Mouse (Mus musculus) liver, embryonic 12.5 days (tissue): ENCODE data around the gene Ung. TPM values are rescaled to one million over a fixed set of nuclear protein-coding genes. Genes with fewer than 3 reads are reported as not detected.

Experiments used
- ATAC-seq: fragments of 200-750 bp; cut with Nextera tagmentation; 2 replicates; pipeline ENCODE4 v1.8.0; 2017; ENCODE audit warnings: moderate number of reproducible peaks, mild to moderate bottlenecking, moderate library complexity
- H3K27ac ChIP-seq: fragments of 300-500 bp; sonication (generic); 2 replicates; pipeline ENCODE4 v1.5.1; 2016; ENCODE audit warnings: mild to moderate bottlenecking
- H3K27me3 ChIP-seq: fragments of 300-500 bp; sonication (generic); replicated peaks from 2 replicates; pipeline ENCODE4 v1.6.1; 2016; ENCODE audit warnings: mild to moderate bottlenecking, moderate library complexity
- H3K36me3 ChIP-seq: fragments of 300-500 bp; sonication (generic); 2 replicates; pipeline ENCODE4 v1.6.1; 2016; ENCODE audit warnings: mild to moderate bottlenecking, moderate library complexity
- H3K4me1 ChIP-seq: fragments of 300-500 bp; sonication (generic); 2 replicates; pipeline ENCODE4 v1.6.1; 2016
- H3K4me2 ChIP-seq: fragments of 300-500 bp; sonication (generic); 2 replicates; pipeline ENCODE4 v1.6.1; 2016; ENCODE audit warnings: mild to moderate bottlenecking, moderate library complexity
- H3K4me3 ChIP-seq: fragments of 300-500 bp; sonication (generic); 2 replicates; pipeline ENCODE4 v1.5.1; 2016; ENCODE audit warnings: mild to moderate bottlenecking, moderate library complexity
- H3K9ac ChIP-seq: fragments of 300-500 bp; sonication (generic); 2 replicates; pipeline ENCODE4 v1.6.1; 2016; ENCODE audit warnings: mild to moderate bottlenecking, moderate library complexity
- H3K9me3 ChIP-seq: fragments of 300-500 bp; sonication (generic); replicated peaks from 2 replicates; pipeline ENCODE4 v1.6.1; 2016; ENCODE audit warnings: mild to moderate bottlenecking, moderate library complexity
- WGBS: fragments of 180-500 bp; shearing (Covaris S2); methylation state at CpG from one replicate; pipeline ENCODE4 v1.1.7; 2016; ENCODE audit not compliant: insufficient replicate concordance; 5-methylcytosine and 5-hydroxymethylcytosine counted together
- polyA plus RNA-seq: library from polyadenylated mRNA; unstranded; fragments of >200 nt; fragmentation: Nextera tagmentation; extraction: Ambion mirVana; gene quantifications from 2 replicates; pipeline ENCODE4 v1.2.1, GENCODE M21; 2016

Gene Ung
- polyA plus RNA-seq, 1 experiment from 2014 or later, result 40.1 TPM

DNA sequence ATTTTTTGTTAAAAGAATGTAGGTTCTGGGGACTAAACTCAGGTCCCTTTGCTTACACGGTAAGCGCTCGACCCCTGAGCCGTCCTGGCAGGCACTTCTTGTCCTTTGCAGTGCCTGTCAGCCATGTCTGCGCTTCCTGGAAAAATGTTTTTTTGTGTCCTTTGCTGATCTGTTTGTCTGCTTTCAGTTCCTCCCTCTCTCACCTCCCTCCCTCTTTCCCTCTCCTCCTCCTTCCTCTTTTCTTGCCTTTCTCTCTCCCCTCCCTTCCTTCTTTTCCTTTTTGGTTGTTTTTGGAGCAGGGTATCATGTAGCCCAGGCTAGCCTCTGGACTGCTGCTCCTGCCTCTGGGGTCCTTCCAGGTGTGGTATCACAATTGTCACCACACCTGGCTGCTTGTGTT, 15.2 kb upstream of the Ung start:
- no peak for ATAC-seq
- Histone ChIP-seq H3K27ac (no peak overlapping the region), H3K27me3 (no peaks in the 10 kb centered on the region), H3K4me2 (no peak overlapping the region), H3K36me3 (peaks cover 88% of the 10 kb centered on the region), H3K9ac (no peak overlapping the region), H3K4me1 (peaks cover 3% of the 10 kb centered on the region; the same call in 1 of the 2 replicates), H3K9me3 (no peaks in the 10 kb centered on the region), H3K4me3 (no peak overlapping the region)
- WGBS, result 62% methylated on average over 5 of the region's 5 CpGs

DNA sequence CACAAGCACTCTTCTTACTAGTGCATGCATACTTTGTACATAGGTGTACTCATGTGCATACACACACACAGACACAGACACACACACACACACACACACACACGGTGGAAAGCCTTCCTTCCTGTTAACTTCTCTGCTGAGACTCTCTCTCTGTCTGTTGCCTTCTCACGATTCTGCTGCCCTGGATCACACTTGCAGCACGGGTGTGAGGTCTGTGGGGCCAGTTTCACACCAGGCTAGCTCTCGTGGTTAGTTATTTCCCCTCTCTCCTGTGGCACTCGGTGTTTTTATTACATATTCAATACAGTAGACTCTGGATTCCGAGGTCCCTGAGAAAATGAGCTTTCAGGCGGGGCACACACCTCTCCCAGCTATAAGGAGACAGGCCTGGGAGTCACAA, 13.6 kb upstream of the Ung start:
- Histone ChIP-seq H3K9ac (no peak overlapping the region), H3K9me3 (no peaks in the 10 kb centered on the region), H3K27me3 (no peaks in the 10 kb centered on the region), H3K4me2 (no peak overlapping the region), H3K27ac (no peak overlapping the region), H3K36me3 (peaks cover 88% of the 10 kb centered on the region), H3K4me1 (peaks cover 3% of the 10 kb centered on the region; the same call in 1 of the 2 replicates), H3K4me3 (no peak overlapping the region)
- no peak for ATAC-seq
- 55% methylated on average over 7 of the region's 7 CpGs for WGBS

DNA sequence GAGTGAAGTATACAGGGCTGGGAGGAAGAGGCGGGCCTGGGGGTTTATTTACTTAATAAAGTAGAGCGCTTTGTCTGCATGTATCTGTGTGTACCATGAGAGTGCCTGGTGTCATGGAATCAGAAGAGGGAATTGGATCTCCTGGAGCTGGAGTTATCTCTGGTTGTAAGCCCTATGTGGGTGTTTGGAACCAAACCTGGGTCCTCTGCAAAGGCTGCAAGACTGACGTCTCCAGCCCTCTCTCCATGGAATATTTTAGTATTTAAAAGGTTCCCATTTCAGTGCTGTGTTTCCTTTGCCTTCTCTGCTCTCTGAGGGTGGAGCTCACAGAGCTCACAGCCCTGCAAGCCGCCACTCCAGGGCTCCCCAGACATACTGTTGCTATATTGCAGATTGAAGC, 10.4 kb upstream of the Ung start:
- Histone ChIP-seq H3K27ac (no peak overlapping the region), H3K9me3 (no peaks in the 10 kb centered on the region), H3K4me1 (peaks cover 10% of the 10 kb centered on the region; the same call in 1 of the 2 replicates), H3K4me3 (no peak overlapping the region), H3K36me3 (peaks cover 88% of the 10 kb centered on the region), H3K9ac (no peak overlapping the region), H3K4me2 (no peak overlapping the region), H3K27me3 (no peaks in the 10 kb centered on the region)
- WGBS, result 74% methylated on average over 4 of the region's 4 CpGs
- no peak for ATAC-seq

DNA sequence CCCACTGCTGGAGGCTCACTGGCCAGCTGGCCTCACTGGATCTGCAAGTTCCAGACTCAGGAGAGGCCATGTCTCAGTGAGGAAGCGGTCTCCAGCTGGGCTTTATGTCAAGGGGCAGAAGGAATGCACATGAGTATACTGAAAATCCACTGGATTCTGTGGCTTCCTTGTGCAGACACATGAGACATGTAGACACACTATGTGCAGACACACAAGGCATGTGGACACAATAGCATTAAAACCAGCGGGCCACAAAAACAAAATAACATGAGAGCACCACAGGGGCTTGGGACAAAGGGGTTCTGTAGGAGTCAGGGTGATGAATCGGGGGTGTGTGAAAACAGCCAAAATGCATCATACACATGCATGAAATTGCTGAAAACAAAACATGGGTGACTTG, 4.2 kb upstream of the Ung start:
- Histone ChIP-seq H3K9me3 (no peaks in the 10 kb centered on the region), H3K4me3 (no peak overlapping the region), H3K9ac (no peak overlapping the region), H3K27ac (0 out of 2 replicates have a peak overlapping the region, but pooled peaks have one; percentile 3), H3K27me3 (no peaks in the 10 kb centered on the region), H3K4me2 (peak overlapping the region; percentile 99), H3K36me3 (peaks cover 47% of the 10 kb centered on the region), H3K4me1 (peaks cover 54% of the 10 kb centered on the region)
- whole genome bisulfite sequencing, result 78% methylated on average over 3 of the region's 3 CpGs
- ATAC-seq, result no peak

DNA sequence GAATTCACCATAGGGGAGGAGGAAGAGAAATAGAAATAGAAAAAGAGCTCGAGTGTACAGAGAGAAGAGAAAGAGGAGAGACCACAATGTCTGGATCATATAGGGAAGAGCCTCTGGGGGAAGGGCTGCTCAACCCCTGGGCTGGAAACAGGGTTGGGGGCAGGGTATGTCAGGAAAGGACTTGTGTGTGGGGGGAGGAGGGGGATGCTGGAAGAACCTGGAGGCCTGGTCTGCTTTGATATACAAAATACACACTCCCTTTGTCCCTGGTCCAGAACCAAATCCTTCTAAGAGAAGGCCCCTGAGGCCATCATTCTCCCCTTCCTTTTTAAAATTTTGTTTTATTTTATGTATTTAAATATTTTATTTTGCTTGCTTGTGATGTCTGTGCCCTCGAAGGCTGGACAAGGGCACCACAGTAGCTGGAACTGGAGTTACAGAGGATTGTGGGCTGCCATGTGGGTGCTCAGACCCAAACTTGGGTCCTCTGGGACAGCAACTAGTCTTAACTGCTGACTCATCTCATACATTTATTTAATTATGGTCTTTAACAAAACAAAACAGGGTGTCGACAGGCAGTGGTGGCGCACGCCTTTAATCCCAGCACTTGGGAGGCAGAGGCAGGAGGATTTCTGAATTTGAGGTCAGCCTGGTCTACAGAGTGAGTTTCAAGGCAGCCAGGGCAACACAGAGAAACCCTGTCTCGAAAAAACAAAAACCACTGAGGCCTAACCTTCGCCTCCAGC, 3.5 kb upstream of the Ung start:
- peaks cover 60% of the 10 kb centered on the region for H3K4me1 ChIP-seq
- H3K27me3 ChIP-seq, result no peaks in the 10 kb centered on the region
- H3K36me3 ChIP-seq, result peaks cover 40% of the 10 kb centered on the region
- ATAC-seq, result no peak
- peak overlapping the region; percentile 73 for H3K4me3 ChIP-seq
- 67% methylated on average over 7 of the region's 7 CpGs for WGBS
- H3K9me3 ChIP-seq, result no peaks in the 10 kb centered on the region
- peak overlapping the region; percentile 99 for H3K4me2 ChIP-seq
- peak overlapping the region; percentile 73; the same call in 1 of the 2 replicates for H3K9ac ChIP-seq
- peak overlapping the region; percentile 82; the same call in 1 of the 2 replicates for H3K27ac ChIP-seq

DNA sequence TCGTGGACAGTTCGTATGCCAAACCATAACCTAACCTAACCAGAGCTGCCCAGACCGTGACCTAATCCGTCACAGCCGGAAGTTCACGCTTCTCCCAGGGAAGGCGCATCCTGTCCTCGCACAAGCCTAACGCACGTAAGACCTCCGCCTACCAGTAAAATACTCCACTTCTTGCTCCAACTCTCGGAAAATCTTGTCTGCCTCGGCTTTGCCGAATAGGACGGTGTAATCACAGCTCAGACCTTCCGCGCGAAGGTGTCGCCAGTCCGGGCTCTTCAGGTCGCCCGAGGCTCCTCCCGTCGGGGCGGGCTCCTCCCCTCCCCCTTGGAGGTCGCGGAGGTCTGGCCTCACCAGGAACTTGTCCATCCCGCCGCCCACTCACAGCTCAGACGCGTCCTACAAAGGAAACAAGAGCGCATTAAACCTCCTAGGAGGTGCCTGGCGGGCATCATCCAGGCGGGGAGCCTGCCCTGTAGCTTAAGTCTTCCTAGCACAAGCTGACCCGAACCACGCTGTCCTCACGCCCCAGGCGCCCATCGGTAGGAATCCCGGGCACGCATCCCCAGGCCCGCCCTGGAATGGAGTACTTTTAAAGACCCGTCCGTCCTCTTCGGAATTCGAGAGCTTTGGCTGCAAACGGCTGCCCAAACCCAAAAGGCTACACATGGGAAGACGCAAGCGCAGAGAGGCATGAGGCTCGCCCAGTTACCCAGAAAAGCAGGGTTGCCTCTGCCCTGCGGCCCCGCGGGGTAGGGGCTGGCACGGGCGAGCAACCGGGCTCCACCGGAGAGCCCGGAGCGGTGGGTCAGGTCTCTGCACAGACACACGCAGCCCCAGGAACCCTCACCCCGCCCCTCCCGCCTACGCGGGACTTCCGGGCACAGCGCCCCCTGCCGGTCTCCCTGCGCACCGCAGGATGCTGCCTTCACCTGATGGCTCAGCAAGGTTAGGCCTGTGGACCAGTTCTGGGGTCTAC, 2.5 kb upstream of the Ung start, which contains the start of gene Alkbh2:
Gene Alkbh2 (minus strand): TSS at position 845 of the 976 bp plus-strand sequence.
- peak within 1 kb of the TSS; percentile 82 for H3K27ac ChIP-seq
- H3K27me3 ChIP-seq, result no peaks in the 10 kb centered on the region
- ATAC-seq, result peak; percentile 22
- H3K9ac ChIP-seq, result peak within 1 kb of the TSS; percentile 73
- peaks cover 63% of the 10 kb centered on the region for H3K4me1 ChIP-seq
- H3K4me3 ChIP-seq, result peak within 1 kb of the TSS; percentile 73
- under 1% methylated on average over 69 of the region's 69 CpGs for WGBS
- no peaks in the 10 kb centered on the region for H3K9me3 ChIP-seq
- peak within 1 kb of the TSS; percentile 99 for H3K4me2 ChIP-seq
- H3K36me3 ChIP-seq, result peaks cover 33% of the 10 kb centered on the region

DNA sequence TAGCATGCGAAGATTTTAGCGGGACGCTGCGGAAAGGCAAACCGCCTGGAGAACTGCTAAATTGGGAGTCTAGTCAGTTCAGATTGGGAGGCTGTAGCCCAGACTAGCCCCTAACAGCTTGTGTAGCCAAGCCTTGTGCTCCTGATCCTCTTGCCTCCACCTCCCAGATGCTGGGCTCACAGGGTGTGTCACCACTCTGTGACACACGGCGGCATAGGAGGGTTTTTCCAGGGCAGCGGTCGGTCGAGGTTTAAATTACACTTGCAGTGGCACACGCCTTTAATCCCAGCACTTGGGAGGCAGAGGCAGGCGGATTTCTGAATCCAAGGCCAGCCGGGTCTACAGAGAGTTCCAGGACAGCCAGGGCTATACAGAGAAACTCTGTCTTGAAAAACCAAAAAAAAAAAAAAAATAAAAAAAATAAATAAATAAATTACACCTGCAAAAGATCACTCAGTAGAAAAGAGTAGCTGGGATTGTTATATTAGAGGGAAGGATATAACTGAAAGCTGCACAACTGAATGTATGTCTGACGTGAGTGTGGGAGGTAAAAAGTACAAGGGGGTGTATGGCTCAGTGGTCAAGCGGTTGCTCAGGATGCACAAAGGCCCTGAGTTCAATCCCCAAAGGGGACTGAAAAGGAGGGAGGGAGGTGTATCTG, 506 bp upstream of the Ung start:
- H3K9me3 ChIP-seq, result no peaks in the 10 kb centered on the region
- no peaks in the 10 kb centered on the region for H3K27me3 ChIP-seq
- H3K4me2 ChIP-seq, result peak overlapping the region; percentile 99
- H3K4me3 ChIP-seq, result peak overlapping the region; percentile 74
- WGBS, result 72% methylated on average over 15 of the region's 15 CpGs
- H3K4me1 ChIP-seq, result peaks cover 83% of the 10 kb centered on the region
- no peak for ATAC-seq
- H3K9ac ChIP-seq, result peak overlapping the region; percentile 66; the same call in 1 of the 2 replicates
- peaks cover 28% of the 10 kb centered on the region for H3K36me3 ChIP-seq
- no peak overlapping the region for H3K27ac ChIP-seq

DNA sequence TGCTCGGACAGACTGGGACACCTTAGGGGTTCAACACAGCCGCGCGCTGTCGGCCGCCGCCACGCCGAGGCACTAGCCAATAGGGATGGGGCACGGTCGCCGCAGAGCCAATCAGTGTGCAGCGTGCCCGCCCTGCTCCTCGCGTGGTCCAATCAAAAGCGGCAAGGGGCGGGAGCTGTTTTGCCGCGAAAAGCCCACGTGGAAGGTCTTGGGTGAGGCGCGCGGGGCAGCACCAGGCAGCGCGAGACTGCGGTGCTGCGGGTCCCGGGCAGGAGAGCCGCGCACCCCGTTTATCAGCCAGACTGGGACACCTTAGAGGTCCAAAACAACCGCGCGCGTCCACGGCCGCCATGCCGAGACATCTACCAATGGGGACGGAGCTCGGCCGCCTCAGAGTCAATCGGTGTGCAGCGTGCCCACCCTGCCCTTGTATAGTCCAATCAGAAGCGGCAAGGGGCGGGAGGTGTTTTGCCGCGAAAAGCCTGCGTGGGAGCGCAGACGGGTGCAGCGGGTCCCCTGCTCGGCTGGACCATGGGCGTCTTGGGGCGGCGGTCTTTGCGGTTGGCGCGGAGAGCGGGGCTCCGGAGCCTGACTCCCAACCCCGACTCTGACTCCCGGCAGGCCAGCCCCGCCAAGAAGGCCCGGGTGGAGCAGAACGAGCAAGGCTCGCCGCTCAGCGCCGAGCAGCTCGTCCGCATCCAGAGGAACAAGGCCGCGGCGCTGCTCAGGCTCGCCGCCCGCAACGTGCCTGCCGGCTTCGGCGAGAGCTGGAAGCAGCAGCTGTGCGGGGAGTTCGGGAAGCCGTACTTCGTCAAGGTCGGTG, 723 bp downstream of the Ung start:
- Histone ChIP-seq H3K4me1 (peaks cover 82% of the 10 kb centered on the region), H3K27ac (peak overlapping the region; percentile 67)
- peak; percentile 93 for ATAC-seq

DNA sequence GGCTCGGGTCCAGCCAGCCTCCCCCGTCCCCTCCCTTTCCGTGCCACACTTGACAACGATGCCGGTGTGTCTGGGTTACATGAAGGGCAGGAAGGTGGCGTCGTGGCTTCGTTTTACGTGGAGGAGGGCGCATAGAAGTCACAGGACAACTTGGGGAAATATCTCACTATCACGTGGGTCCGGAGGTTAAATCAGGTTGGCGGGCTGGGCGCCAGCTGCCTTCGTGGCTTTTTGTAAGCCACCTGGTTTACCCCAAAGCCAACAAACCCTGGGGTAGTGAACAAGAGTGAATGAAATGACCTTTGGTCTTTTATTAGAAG, 1.3 kb downstream of the Ung start:
- H3K27me3 ChIP-seq, result no peaks in the 10 kb centered on the region
- peak overlapping the region; percentile 74 for H3K4me3 ChIP-seq
- H3K27ac ChIP-seq, result peak overlapping the region; percentile 67
- no peaks in the 10 kb centered on the region for H3K9me3 ChIP-seq
- no peak for ATAC-seq
- H3K36me3 ChIP-seq, result peaks cover 33% of the 10 kb centered on the region
- peak overlapping the region; percentile 75 for H3K9ac ChIP-seq
- 4% methylated on average over 15 of the region's 15 CpGs for WGBS
- peaks cover 80% of the 10 kb centered on the region for H3K4me1 ChIP-seq
- peak overlapping the region; percentile 99 for H3K4me2 ChIP-seq

More for the DNA sequence above, 723 bp downstream of the Ung start:
- peak overlapping the region; percentile 74 for H3K4me3 ChIP-seq
- no peaks in the 10 kb centered on the region for H3K27me3 ChIP-seq
- H3K9ac ChIP-seq, result peak overlapping the region; percentile 75
- under 1% methylated on average over 87 of the region's 87 CpGs for WGBS
- peak overlapping the region; percentile 99 for H3K4me2 ChIP-seq
- no peaks in the 10 kb centered on the region for H3K9me3 ChIP-seq
- peaks cover 28% of the 10 kb centered on the region for H3K36me3 ChIP-seq

DNA sequence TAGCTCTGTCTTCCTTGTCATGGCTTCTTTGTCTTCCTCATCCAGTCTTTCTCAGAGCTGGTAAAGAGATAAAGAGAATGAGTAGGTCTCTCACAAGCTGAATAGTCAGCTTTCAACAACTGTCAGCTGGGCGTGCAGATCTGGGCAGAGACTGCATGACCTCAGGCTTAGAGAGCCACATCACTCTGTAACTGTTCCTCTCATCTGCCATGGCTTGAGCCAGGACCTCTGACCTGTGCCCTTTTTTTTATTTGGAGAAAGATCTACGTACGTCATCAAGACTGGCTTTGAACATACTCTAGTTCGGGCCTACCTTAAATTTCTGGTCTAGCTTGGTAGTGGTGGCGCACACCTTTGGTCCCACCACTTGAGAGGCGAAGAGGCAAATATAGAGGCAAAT, 2.7 kb downstream of the Ung start:
- Histone ChIP-seq H3K36me3 (peaks cover 47% of the 10 kb centered on the region), H3K4me3 (no peak overlapping the region), H3K4me2 (peak overlapping the region; percentile 99; the same call in 1 of the 2 replicates), H3K9ac (no peak overlapping the region), H3K27ac (no peak overlapping the region), H3K4me1 (peaks cover 69% of the 10 kb centered on the region), H3K27me3 (no peaks in the 10 kb centered on the region), H3K9me3 (no peaks in the 10 kb centered on the region)
- WGBS, result 85% methylated on average over 6 of the region's 6 CpGs
- no peak for ATAC-seq

DNA sequence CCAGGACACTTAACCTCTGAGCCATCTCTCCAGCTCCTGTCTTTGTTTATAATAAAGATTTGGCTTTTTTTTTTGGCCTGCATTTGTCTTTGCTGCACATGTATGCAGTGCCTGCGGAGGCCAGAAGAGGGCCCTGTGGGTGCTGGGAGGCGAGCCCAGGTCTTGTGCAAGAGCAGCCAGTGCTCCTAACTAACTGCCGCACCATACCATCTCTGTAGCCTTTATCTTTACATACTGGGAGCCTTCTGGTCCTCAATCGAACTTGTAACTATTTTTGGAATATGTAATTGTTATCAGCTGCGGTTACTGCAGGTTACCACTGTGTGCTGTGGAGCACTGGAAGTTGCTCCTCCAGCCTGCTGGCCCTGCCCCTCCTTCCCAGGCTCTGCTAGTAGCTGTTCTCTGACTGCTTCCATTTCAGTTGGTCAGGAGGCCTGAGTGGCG, 3.9 kb downstream of the Ung start:
- WGBS, result 14% methylated on average over 6 of the region's 6 CpGs
- Histone ChIP-seq H3K27ac (0 out of 2 replicates have a peak overlapping the region, but pooled peaks have one; percentile 12), H3K4me1 (peaks cover 70% of the 10 kb centered on the region)

More for the DNA sequence above, 3.9 kb downstream of the Ung start:
- H3K9me3 ChIP-seq, result no peaks in the 10 kb centered on the region
- H3K27me3 ChIP-seq, result no peaks in the 10 kb centered on the region
- H3K36me3 ChIP-seq, result peaks cover 59% of the 10 kb centered on the region
- no peak overlapping the region for H3K4me3 ChIP-seq
- ATAC-seq, result peak; percentile 51
- 0 out of 2 replicates have a peak overlapping the region, but pooled peaks have one; percentile 24 for H3K9ac ChIP-seq
- H3K4me2 ChIP-seq, result peak overlapping the region; percentile 27
